Mouse (Mus musculus) spleen, adult 2 months (tissue): ENCODE data around the gene Usp15.

Experiments used
- CTCF ChIP-seq: fragments of 200-500 bp; IDR thresholded peaks from 2 replicates; pipeline ENCODE4 v1.5.1; 2011; ENCODE audit warnings: mild to moderate bottlenecking, inconsistent platforms; ENCODE audit not compliant: insufficient read depth, insufficient read length, insufficient replicate concordance; ENCODE audit errors: extremely low read depth
- POLR2A ChIP-seq: fragments of 200-500 bp; IDR thresholded peaks from 2 replicates; pipeline ENCODE4 v1.6.1; 2011; ENCODE audit warnings: low read depth, low read length, inconsistent platforms

DNA sequence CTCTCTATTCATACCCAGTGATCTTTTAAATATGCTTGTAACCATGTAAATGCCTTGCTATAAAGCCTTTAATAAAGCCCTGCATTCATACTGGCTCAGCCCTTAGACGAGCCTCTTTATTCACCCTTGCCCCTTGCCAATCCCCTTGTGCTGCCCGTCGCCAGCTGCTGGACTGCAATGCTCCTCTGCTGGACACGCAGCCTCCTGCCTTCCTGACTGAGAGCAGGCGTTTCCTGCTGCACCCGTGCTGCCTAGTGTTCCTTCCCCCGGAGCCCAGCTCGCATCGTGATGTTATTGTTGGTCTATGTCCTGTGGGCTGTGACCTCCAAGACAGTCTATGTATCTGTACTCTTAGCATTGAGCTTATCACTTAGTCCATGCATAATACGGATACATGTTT lies 61.0 kb downstream of the Usp15 start:
- no peak for TF ChIP-seq POLR2A
- TF ChIP-seq CTCF: no peak
